Mouse (Mus musculus) bone marrow macrophage, adult 2 months (primary cell): Measurements from ENCODE around the gene Ogdh.

Experiments
- CTCF ChIP-seq: IDR thresholded peaks from 2 replicates; pipeline ENCODE4 v1.5.1; 2012; ENCODE audit warnings: low read depth, mild to moderate bottlenecking, low read length, moderate library complexity
- POLR2A ChIP-seq: IDR thresholded peaks from 2 replicates; pipeline ENCODE4 v1.6.1; 2012; ENCODE audit warnings: mild to moderate bottlenecking, low read depth, low read length, borderline replicate concordance

- TF ChIP-seq POLR2A (no peak), CTCF (no peak)
Observed at GRCm38 (mm10) chr11:6302793-6303192, 11.4 kb downstream of the Ogdh start.
